Mouse (Mus musculus): ENCODE data around the gene Rab8a.

DNA sequence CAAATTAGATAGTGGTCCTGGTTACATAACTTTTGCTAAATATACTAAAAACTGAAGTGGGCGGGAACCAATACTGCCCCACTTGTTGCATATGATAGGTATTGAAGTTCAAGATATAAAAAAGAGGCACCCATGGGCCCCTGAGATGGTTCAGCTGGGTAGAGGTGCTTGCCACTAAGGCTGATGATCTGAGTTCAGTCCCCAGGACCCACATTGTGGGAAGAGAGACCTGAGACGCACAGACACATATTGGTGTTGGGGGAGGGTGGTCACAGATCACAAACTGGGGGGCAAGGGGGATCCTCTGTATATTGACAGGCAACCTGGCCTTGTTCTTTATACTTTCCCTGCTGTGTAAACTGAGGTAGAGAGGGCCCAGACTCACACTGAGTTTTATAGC lies 23.6 kb upstream of the Rab8a start:
- TF ChIP-seq EP300 (IDR thresholded peaks at IDR 0.05; ENCODE audit: low read depth): no peak
- TF ChIP-seq CTCF (IDR thresholded peaks at IDR 0.05; ENCODE audit: low read depth): no peak

Measured in liver, postnatal 0 days (tissue).